Mouse (Mus musculus) erythroblast, embryonic 14.5 days (primary cell): ENCODE results near the gene Mvb12a.

Experiments
- GATA1 ChIP-seq: IDR thresholded peaks from 2 replicates; pipeline ENCODE4 v1.6.1; 2012; ENCODE audit warnings: low read length, inconsistent platforms, mixed read lengths
- TAL1 ChIP-seq: IDR thresholded peaks from 3 replicates; pipeline ENCODE4 v1.6.1; 2012; ENCODE audit warnings: low read length, inconsistent platforms, mixed read lengths

- TF ChIP-seq TAL1 (no peak), GATA1 (no peak)
Measured at GRCm38 (mm10) chr8:71505326-71505725, 37.4 kb upstream of the Mvb12a start.
